In the genomic region with DNA sequence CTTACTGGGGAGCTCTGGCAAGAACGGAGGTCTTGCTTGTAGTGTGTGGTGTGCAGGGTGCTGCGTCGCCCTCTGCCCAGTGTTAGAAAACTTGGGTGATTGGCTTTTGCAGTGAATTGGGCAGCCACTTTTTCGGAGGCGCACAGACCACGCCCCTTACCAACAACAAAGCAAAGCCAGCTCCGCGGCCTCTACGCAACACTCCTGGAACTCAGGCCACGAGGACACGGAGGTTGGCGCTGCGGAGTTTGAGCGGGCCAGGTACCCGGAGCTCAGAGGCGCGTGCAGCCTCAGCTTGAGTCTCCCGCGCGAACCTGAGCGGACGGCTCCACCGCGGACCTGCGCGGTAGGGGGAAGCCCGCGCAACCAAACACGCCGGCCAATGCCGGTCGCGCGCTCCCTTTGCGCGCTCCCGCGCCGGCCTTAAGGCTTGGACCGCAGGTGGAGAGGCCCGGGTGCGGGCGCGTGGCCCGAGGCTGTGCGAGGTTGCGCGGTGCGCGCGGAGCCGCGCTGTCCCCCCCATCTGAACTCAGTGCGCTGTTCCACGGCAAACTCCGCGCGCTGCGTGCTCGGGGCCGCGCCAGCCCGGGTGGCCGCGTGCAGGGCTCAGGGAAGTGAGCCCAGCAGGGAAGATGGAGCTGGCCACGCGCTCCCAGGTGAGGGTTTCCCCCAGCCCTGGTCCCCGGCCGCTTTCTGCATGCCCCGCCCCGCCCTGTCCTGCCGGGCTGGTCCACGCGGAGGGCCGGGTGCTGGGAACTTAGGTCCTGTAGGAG, we compare ENCODE assay signal across 8 mouse cellular contexts. TPM values are rescaled to one million over a fixed set of nuclear protein-coding genes. Genes with fewer than 3 reads are reported as not detected.
DNase-seq lines count a peak whose midpoint lies in the region; ATAC-seq and TF ChIP-seq lines count a peak whose summit lies in the region.

No protein-coding gene starts in this region.

- peak overlapping the region; percentile 96 for H3K4me3 ChIP-seq in ES-Bruce4 (ENCODE audit: low read depth, low read length)
- peak overlapping the region; percentile 68 for H3K4me3 ChIP-seq in forebrain, embryonic 10.5 days
- peak overlapping the region; percentile 80 for H3K4me3 ChIP-seq in layer of hippocampus, adult 2 months
- peak overlapping the region; percentile 81 for H3K4me3 ChIP-seq in lung, embryonic 14.5 days (ENCODE audit: low read depth, low read length)
- H3K4me3 ChIP-seq in neural tube, embryonic 15.5 days (replicated peaks), result peak overlapping the region; percentile 72

- peak overlapping the region; percentile 80 for H3K9ac ChIP-seq in ES-Bruce4 (ENCODE audit: low read depth, poor library complexity, severe bottlenecking)
- H3K9ac ChIP-seq in lung, embryonic 14.5 days, result peak overlapping the region; percentile 87
- peak overlapping the region; percentile 74 for H3K9ac ChIP-seq in neural tube, embryonic 15.5 days (replicated peaks)

- no peak for TF ChIP-seq POLR2A in ES-Bruce4 (IDR thresholded peaks at IDR 0.05; ENCODE audit: insufficient read depth, low read length)

- no peaks in the 10 kb centered on the region for H3K27me3 ChIP-seq in ES-Bruce4 (ENCODE audit: control insufficient read depth, insufficient read depth, low read length, poor library complexity, severe bottlenecking)
- peaks cover 17% of the 10 kb centered on the region for H3K27me3 ChIP-seq in forebrain, embryonic 10.5 days (ENCODE audit: poor library complexity, severe bottlenecking)
- H3K27me3 ChIP-seq in lung, embryonic 14.5 days (ENCODE audit: insufficient read depth, low read length), result no peaks in the 10 kb centered on the region
- H3K27me3 ChIP-seq in neural tube, embryonic 15.5 days (replicated peaks), result peaks cover 24% of the 10 kb centered on the region

- H3K4me1 ChIP-seq in ES-Bruce4 (ENCODE audit: control insufficient read depth, insufficient read depth, low read length), result peaks cover 2% of the 10 kb centered on the region
- H3K4me1 ChIP-seq in forebrain, embryonic 10.5 days, result peaks cover 33% of the 10 kb centered on the region
- no peaks in the 10 kb centered on the region for H3K4me1 ChIP-seq in lung, embryonic 14.5 days (ENCODE audit: insufficient read depth)
- peaks cover 6% of the 10 kb centered on the region; the same call in 1 of the 2 replicates for H3K4me1 ChIP-seq in neural tube, embryonic 15.5 days

- H3K4me2 ChIP-seq in lung, embryonic 14.5 days, result peak overlapping the region; percentile 82
- peak overlapping the region; percentile 98 for H3K4me2 ChIP-seq in neural tube, embryonic 15.5 days

- peak; percentile 53 for DNase-seq in c-Kit-positive CD71-negative TER-119-negative erythroid progenitor cells, embryonic 14.5 days (ENCODE audit: low read depth)
- DNase-seq in forebrain, embryonic 10.5 days (ENCODE audit: extremely low spot score, low spot score), result peak; percentile 82
- DNase-seq in heart, postnatal 36 days, result peak; percentile 40 to 52
- DNase-seq in layer of hippocampus, adult 2 months (ENCODE audit: low spot score in 2 of 2), result peak; percentile 26 to 57
- DNase-seq in lung, embryonic 14.5 days, result peak; percentile 85
- peak; percentile 79 for DNase-seq in testis, postnatal 14 days (ENCODE audit: low spot score)

- no peak for TF ChIP-seq CTCF in ES-Bruce4 (IDR thresholded peaks at IDR 0.05; ENCODE audit: low read depth, low read length)
- no peak for TF ChIP-seq CTCF in layer of hippocampus, adult 2 months (conservative IDR thresholded peaks at IDR 0.05)
- no peak for TF ChIP-seq CTCF in lung, embryonic 14.5 days (IDR thresholded peaks at IDR 0.05; ENCODE audit: low read depth)

- intact Hi-C loops in heart, postnatal 36 days (cut with DNase I), result no loop called here

- no peaks in the 10 kb centered on the region for H3K9me3 ChIP-seq in ES-Bruce4 (replicated peaks; ENCODE audit: control insufficient read depth, insufficient read depth, low read length, poor library complexity, severe bottlenecking)
- no peaks in the 10 kb centered on the region for H3K9me3 ChIP-seq in forebrain, embryonic 10.5 days
- no peaks in the 10 kb centered on the region for H3K9me3 ChIP-seq in lung, embryonic 14.5 days (ENCODE audit: low read depth, low read length)
- H3K9me3 ChIP-seq in neural tube, embryonic 15.5 days (replicated peaks), result no peaks in the 10 kb centered on the region

- under 1% methylated on average over 75 of the region's 75 CpGs for WGBS in forebrain, embryonic 10.5 days
- WGBS in lung, embryonic 14.5 days, result under 1% methylated on average over 73 of the region's 75 CpGs
- WGBS in neural tube, embryonic 15.5 days, result under 1% methylated on average over 75 of the region's 75 CpGs

- peak; percentile 96 for ATAC-seq in lung, embryonic 14.5 days (ENCODE audit: insufficient read depth)
- peak; percentile 98 for ATAC-seq in neural tube, embryonic 15.5 days (ENCODE audit: low FRiP score)

- no peak for TF ChIP-seq EP300 in ES-Bruce4 (IDR thresholded peaks at IDR 0.05; ENCODE audit: insufficient read depth, low read depth, low read length)

- H3K36me3 ChIP-seq in ES-Bruce4 (ENCODE audit: control insufficient read depth, insufficient read depth, low read length, poor library complexity, severe bottlenecking), result no peaks in the 10 kb centered on the region
- H3K36me3 ChIP-seq in forebrain, embryonic 10.5 days (replicated peaks), result peaks cover 1% of the 10 kb centered on the region
- no peaks in the 10 kb centered on the region for H3K36me3 ChIP-seq in lung, embryonic 14.5 days (ENCODE audit: insufficient read depth)
- no peaks in the 10 kb centered on the region for H3K36me3 ChIP-seq in neural tube, embryonic 15.5 days

- H3K27ac ChIP-seq in ES-Bruce4 (ENCODE audit: insufficient read depth, low read length), result no peak overlapping the region
- peak overlapping the region; percentile 99 for H3K27ac ChIP-seq in forebrain, embryonic 10.5 days
- H3K27ac ChIP-seq in layer of hippocampus, adult 2 months, result peak overlapping the region; percentile 83
- peak overlapping the region; percentile 86 for H3K27ac ChIP-seq in lung, embryonic 14.5 days (ENCODE audit: low read depth)
- no peak overlapping the region for H3K27ac ChIP-seq in neural tube, embryonic 15.5 days (replicated peaks)

RNA-seq across cellular contexts. Expression of gene Cdca7l, which starts 39.4 kb away (rescaled TPM):
- 29.1 and 34.8 TPM in 2 replicates for polyA plus RNA-seq in ES-Bruce4 (2011; ENCODE audit: insufficient read depth, insufficient read length, low read depth, missing spikeins)
- 73.9 and 74.2 TPM in 2 replicates for polyA plus RNA-seq in forebrain, embryonic 10.5 days (2016; fragmentation: Nextera tagmentation; extraction: Ambion mirVana)
- total RNA-seq in heart, postnatal 36 days (2021), result under 1 TPM; 0.17 to 0.30 TPM
- total RNA-seq in layer of hippocampus, adult 2 months (2021), result 1 to 10 TPM; 1.0 to 1.4 TPM
- 67.7 and 71.5 TPM in 2 replicates for polyA plus RNA-seq in lung, embryonic 14.5 days (2014; fragmentation: Nextera tagmentation; extraction: Ambion mirVana)
- polyA plus RNA-seq in neural tube, embryonic 15.5 days (2015; fragmentation: Nextera tagmentation; extraction: Ambion mirVana), result 4.3 and 12.7 TPM in 2 replicates

Comparison
In these comparisons a context has a peak if more than half of its experiments do, and no peak if none do; other contexts are left out.
1. H3K27ac ChIP-seq: peak in forebrain, embryonic 10.5 days (single experiment), layer of hippocampus, adult 2 months (single experiment) and lung, embryonic 14.5 days (single experiment); none in ES-Bruce4 (single experiment) and neural tube, embryonic 15.5 days (single experiment).
2. Peak in every context shown above with its lines, with median percentiles within 50 percentile points of each other: H3K4me3 ChIP-seq, H3K9ac ChIP-seq and DNase-seq.